Mouse (Mus musculus) bone marrow macrophage, adult 2 months (primary cell): ENCODE measurements around the gene Tbrg1.

Source experiments
- CTCF ChIP-seq: IDR thresholded peaks from 2 replicates; pipeline ENCODE4 v1.5.1; 2012; ENCODE audit warnings: low read depth, mild to moderate bottlenecking, low read length, moderate library complexity
- POLR2A ChIP-seq: IDR thresholded peaks from 2 replicates; pipeline ENCODE4 v1.6.1; 2012; ENCODE audit warnings: mild to moderate bottlenecking, low read depth, low read length, borderline replicate concordance

DNA sequence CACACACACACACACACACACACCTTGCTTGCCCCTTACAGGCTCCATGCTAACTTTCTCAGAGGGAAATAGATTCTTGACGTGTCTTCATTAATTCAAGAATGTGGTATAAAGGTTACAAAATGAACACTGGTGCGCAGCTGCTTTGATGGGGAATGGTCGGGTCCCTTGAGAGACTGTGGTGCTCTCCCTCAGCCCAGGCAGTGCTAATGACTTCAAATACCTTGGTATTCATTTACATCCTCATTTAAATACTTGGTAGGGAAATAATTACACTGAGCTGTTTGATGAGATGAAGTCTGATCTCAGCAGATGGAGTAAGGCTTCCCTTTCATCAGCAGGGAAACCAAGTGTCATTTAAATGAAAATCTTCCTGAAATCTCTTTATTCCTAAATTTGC is 32.0 kb downstream of the Tbrg1 start:
- TF ChIP-seq CTCF (no peak), POLR2A (no peak)
